Mouse (Mus musculus): ENCODE results near the gene 2010300C02Rik. TPM values are rescaled to one million over a fixed set of nuclear protein-coding genes. Genes with fewer than 3 reads are reported as not detected.

Gene 2010300C02Rik
- total and polyA plus RNA-seq, 2 experiments from 2014 or later, result 5.3 to 10.0 TPM

DNA sequence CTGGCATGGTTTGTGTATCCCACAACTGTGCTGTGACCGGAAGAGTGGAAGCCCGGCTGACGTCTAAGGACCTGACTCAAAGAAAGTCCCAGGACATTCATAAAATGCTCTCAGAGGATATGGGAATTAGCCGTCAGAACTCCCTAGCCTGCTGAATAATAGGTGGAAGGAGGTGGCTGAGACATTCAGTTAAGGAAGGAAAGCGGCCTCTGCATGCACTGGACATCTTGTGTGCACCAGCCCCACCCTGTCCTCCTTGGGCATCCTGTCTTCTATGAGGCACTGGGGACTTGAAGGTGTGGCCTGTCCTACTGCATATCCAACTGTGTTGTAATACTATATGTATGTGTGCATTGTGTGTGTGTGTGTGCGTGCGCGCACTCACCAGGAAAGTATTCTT, 87.5 kb downstream of the 2010300C02Rik start:
- Histone ChIP-seq H3K27me3 (ENCODE audit: insufficient read depth, low read length) (no peaks in the 10 kb centered on the region), H3K9ac (replicated peaks; ENCODE audit: low read length) (no peak overlapping the region), H3K27ac (no peak overlapping the region), H3K36me3 (ENCODE audit: insufficient read depth, low read length) (no peaks in the 10 kb centered on the region), H3K4me2 (ENCODE audit: low read depth, low read length) (no peak overlapping the region), H3K4me1 (ENCODE audit: insufficient read depth, low read length) (no peaks in the 10 kb centered on the region), H3K4me3 (ENCODE audit: low read length) (no peak overlapping the region), H3K9me3 (ENCODE audit: low read length) (no peaks in the 10 kb centered on the region)
- 82% methylated on average over 8 of the region's 8 CpGs for WGBS
- DNase-seq (ENCODE audit: low spot score), result no peak
- no peak for ATAC-seq
- no peak for TF ChIP-seq CTCF (IDR thresholded peaks at IDR 0.05; ENCODE audit: low read depth)

DNA sequence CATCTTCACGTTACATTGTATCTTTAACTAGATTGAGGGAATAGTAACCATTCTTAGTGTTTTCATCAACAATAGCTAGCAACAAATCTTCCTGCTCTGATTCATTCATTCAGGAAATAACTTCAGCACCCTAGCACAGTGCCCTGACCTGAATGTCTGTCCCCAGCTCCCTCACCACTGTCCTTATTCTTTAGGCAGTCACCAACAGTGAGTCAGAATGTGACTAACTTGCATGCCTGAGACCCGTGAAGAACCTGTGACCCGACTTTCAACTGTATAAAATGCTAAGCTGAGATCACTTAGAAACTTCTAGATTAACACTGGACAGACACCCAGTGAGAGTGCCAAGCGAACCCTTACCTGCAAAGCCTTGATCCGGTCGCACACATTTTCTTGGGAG, 88.4 kb downstream of the 2010300C02Rik start:
- 80% methylated on average over 6 of the region's 6 CpGs for whole genome bisulfite sequencing
- Histone ChIP-seq H3K4me1 (ENCODE audit: insufficient read depth, low read length) (no peaks in the 10 kb centered on the region), H3K27me3 (ENCODE audit: insufficient read depth, low read length) (no peaks in the 10 kb centered on the region), H3K4me3 (ENCODE audit: low read length) (no peak overlapping the region), H3K9ac (replicated peaks; ENCODE audit: low read length) (no peak overlapping the region), H3K9me3 (ENCODE audit: low read length) (no peaks in the 10 kb centered on the region), H3K4me2 (ENCODE audit: low read depth, low read length) (no peak overlapping the region), H3K27ac (no peak overlapping the region), H3K36me3 (ENCODE audit: insufficient read depth, low read length) (no peaks in the 10 kb centered on the region)
- no peak for TF ChIP-seq CTCF (IDR thresholded peaks at IDR 0.05; ENCODE audit: low read depth)
- no peak for DNase-seq (ENCODE audit: low spot score)
- ATAC-seq, result no peak

DNA sequence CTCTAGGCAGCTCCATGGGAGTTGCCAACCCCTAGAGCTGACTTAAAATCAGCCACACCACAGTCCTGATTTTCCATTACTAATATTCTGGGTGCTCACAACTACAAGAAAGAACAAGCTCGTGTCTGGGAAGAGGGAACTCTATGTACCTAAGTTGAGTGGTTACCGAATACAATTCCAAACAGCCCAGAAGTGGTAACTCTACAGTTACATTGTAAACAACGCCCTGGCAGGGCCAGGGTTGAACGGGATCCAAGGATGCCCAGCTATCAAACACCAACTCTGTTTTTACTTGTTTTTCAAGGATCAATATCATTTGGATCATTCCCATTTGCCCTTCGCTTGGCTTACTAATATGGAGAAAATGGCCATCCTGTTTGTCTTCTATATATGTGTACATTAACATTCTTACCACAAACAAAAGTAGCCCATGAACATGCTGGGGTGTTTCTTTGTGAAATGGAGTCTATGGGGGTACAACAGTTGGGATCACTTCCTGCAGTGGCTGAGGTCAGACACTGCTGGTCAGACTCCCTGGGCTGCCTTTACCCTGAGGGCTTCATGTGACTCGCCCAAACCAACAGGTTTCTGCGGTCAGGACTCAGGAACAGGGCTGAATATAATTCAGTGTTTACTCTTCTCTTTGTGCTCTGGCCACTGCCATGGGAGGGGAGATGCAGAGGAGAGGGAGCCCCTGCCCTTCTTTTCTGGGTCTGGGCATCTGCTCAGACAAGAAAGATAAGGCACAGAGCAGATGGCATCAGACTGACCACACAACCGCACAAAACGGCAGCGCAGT, 89.3 kb downstream of the 2010300C02Rik start:
- Histone ChIP-seq H3K9ac (replicated peaks; ENCODE audit: low read length) (no peak overlapping the region), H3K4me3 (ENCODE audit: low read length) (no peak overlapping the region), H3K4me2 (ENCODE audit: low read depth, low read length) (no peak overlapping the region), H3K27me3 (ENCODE audit: insufficient read depth, low read length) (no peaks in the 10 kb centered on the region), H3K27ac (no peak overlapping the region), H3K36me3 (ENCODE audit: insufficient read depth, low read length) (no peaks in the 10 kb centered on the region), H3K9me3 (ENCODE audit: low read length) (no peaks in the 10 kb centered on the region), H3K4me1 (ENCODE audit: insufficient read depth, low read length) (no peaks in the 10 kb centered on the region)
- WGBS, result 85% methylated on average over 10 of the region's 10 CpGs
- no peak for TF ChIP-seq CTCF (IDR thresholded peaks at IDR 0.05; ENCODE audit: low read depth)
- no peak for ATAC-seq
- DNase-seq (ENCODE audit: low spot score), result no peak

DNA sequence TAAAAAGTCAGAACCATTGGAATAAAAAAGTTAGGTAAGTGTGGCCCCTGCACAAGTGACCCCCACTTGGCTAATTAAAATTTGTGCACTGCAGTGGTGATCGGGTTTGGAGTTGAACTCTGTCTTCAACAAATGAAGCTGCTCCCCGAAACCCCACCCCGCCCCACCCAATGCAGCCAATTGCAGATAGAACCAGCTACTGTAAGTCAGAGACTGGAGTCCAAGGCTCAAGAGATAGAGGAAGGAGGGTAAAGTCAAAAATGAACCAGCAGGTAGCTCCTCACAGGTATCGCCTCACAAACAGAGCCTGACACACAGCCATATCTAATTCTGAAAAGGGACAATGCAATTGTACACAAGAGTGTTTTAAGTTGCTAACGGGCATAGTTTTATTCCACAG, 90.0 kb downstream of the 2010300C02Rik start:
- Histone ChIP-seq H3K4me1 (ENCODE audit: insufficient read depth, low read length) (no peaks in the 10 kb centered on the region), H3K4me3 (ENCODE audit: low read length) (no peak overlapping the region), H3K9ac (replicated peaks; ENCODE audit: low read length) (no peak overlapping the region), H3K9me3 (ENCODE audit: low read length) (no peaks in the 10 kb centered on the region), H3K4me2 (ENCODE audit: low read depth, low read length) (no peak overlapping the region), H3K27ac (no peak overlapping the region), H3K36me3 (ENCODE audit: insufficient read depth, low read length) (no peaks in the 10 kb centered on the region), H3K27me3 (ENCODE audit: insufficient read depth, low read length) (no peaks in the 10 kb centered on the region)
- DNase-seq (ENCODE audit: low spot score), result no peak
- TF ChIP-seq CTCF (IDR thresholded peaks at IDR 0.05; ENCODE audit: low read depth), result no peak
- WGBS, result 94% methylated on average over 5 of the region's 5 CpGs
- ATAC-seq, result no peak

DNA sequence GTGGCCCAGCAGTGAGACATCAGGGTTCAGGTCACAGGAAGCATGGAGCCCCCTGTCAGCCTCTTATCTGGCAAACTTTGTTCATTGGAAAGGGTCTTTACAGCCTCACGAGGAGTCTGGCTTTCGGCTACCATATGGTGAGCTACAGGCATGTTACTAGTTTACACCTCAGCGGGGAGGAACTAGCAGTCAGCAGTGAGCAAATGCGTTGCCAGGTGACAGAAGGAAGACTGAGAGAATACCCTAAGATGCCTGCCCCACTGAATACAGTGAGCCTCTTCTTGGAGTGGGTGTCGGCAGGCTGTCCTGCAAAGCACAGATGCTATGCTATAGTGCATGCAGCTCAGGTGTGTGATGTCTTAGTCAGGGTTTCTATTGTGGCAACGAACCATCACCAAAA, 91.1 kb downstream of the 2010300C02Rik start:
- Histone ChIP-seq H3K9ac (replicated peaks; ENCODE audit: low read length) (no peak overlapping the region), H3K4me3 (ENCODE audit: low read length) (no peak overlapping the region), H3K27ac (no peak overlapping the region), H3K4me1 (ENCODE audit: insufficient read depth, low read length) (no peaks in the 10 kb centered on the region), H3K36me3 (ENCODE audit: insufficient read depth, low read length) (no peaks in the 10 kb centered on the region), H3K27me3 (ENCODE audit: insufficient read depth, low read length) (no peaks in the 10 kb centered on the region), H3K9me3 (ENCODE audit: low read length) (no peaks in the 10 kb centered on the region), H3K4me2 (ENCODE audit: low read depth, low read length) (no peak overlapping the region)
- ATAC-seq (peak; percentile 72; the same call in 1 of the 2 replicates), DNase-seq (ENCODE audit: low spot score) (peak; percentile 60)
- whole genome bisulfite sequencing, result 42% methylated on average over 6 of the region's 6 CpGs
- no peak for TF ChIP-seq CTCF (IDR thresholded peaks at IDR 0.05; ENCODE audit: low read depth)

DNA sequence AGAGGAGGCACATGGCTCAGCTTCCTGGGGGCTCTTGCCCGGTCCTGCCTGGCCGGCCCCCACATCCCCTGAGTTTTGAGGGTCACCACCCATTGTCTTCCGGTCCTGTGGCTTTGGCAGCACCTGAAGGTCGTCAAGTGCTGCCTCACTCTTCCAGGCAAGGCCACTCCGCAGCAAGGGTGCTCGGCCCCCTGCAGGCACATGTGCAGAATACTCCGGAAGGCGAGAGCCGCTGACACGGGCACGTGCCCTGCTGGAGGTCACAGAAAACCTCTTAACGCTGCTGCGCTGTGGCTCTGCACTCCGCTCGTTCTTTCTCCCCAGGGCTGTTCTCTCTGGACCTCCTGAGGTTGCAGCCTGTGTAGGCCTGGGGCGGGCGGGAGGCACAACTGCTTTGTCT, 95.7 kb downstream of the 2010300C02Rik start:
- Histone ChIP-seq H3K9ac (replicated peaks; ENCODE audit: low read length) (no peak overlapping the region), H3K4me1 (ENCODE audit: insufficient read depth, low read length) (no peaks in the 10 kb centered on the region), H3K27me3 (ENCODE audit: insufficient read depth, low read length) (no peaks in the 10 kb centered on the region), H3K4me2 (ENCODE audit: low read depth, low read length) (no peak overlapping the region), H3K27ac (no peak overlapping the region), H3K9me3 (ENCODE audit: low read length) (no peaks in the 10 kb centered on the region), H3K4me3 (ENCODE audit: low read length) (no peak overlapping the region), H3K36me3 (ENCODE audit: insufficient read depth, low read length) (no peaks in the 10 kb centered on the region)
- ATAC-seq (no peak), DNase-seq (ENCODE audit: low spot score) (no peak)
- WGBS, result 81% methylated on average over 17 of the region's 17 CpGs
- no peak for TF ChIP-seq CTCF (IDR thresholded peaks at IDR 0.05; ENCODE audit: low read depth)

DNA sequence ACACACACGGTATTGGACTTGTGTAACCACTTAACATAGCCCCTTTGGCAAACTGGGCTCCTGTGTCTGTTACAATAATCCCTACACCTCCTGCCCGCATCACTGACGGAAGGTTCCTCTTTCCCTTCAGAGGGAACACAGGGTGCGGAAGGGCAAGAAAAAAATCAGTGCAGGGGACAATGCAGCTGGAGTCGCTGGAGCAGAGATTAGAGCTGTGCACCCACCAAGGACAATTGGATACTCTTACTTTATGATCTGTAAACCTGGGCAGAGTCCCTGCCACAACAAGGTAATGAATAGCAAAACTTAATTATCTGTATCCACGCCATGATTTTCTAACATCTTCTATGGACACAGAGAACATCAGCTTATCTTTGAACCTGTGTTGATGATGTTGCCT, 97.8 kb downstream of the 2010300C02Rik start:
- Histone ChIP-seq H3K9me3 (ENCODE audit: low read length) (no peaks in the 10 kb centered on the region), H3K27ac (no peak overlapping the region), H3K4me3 (ENCODE audit: low read length) (no peak overlapping the region), H3K9ac (replicated peaks; ENCODE audit: low read length) (no peak overlapping the region), H3K4me2 (ENCODE audit: low read depth, low read length) (no peak overlapping the region), H3K27me3 (ENCODE audit: insufficient read depth, low read length) (no peaks in the 10 kb centered on the region), H3K4me1 (ENCODE audit: insufficient read depth, low read length) (no peaks in the 10 kb centered on the region), H3K36me3 (ENCODE audit: insufficient read depth, low read length) (no peaks in the 10 kb centered on the region)
- 79% methylated on average over 6 of the region's 6 CpGs for WGBS
- DNase-seq (ENCODE audit: low spot score), result no peak
- no peak for ATAC-seq
- no peak for TF ChIP-seq CTCF (IDR thresholded peaks at IDR 0.05; ENCODE audit: low read depth)

All from hindbrain, postnatal 0 days (tissue).